Mouse (Mus musculus) T-helper 1 cell (primary cell): ENCODE data around the gene Sh2b2.
"Not testable (repeated sequence)": the region's sequence is repeated elsewhere in the genome, so short reads cannot be mapped to it uniquely, and the experiment has no call there.

Source experiments
- in situ Hi-C: fragments of 300-600 bp; cut with MboI, MseI; formaldehyde crosslinking; loops from one replicate; pipeline ENCODE4 v1.15.1; 2025; ENCODE audit warnings: high pct_unique_total_duplicates

Gene Sh2b2

DNA sequence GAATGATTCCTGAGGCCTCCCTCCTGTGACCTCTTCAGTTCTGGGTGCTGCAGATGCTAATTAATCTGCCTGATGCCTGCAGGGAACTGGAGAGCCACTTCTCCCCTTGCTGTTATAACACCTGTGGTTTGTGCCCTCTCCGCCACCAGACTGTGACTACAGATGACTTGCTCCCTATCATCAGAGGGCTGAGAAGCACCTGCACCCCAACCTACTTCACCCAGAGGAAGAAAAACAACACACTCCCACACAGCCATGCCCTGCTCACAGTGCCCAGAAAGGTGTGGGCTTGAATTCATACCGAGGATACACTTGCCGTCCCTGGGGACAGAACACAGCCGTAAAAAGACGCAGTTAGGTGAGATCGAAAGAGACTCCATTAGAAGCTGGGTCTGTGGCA is 5.2 kb downstream of the Sh2b2 start:
- in situ Hi-C loops, result no loop called here

DNA sequence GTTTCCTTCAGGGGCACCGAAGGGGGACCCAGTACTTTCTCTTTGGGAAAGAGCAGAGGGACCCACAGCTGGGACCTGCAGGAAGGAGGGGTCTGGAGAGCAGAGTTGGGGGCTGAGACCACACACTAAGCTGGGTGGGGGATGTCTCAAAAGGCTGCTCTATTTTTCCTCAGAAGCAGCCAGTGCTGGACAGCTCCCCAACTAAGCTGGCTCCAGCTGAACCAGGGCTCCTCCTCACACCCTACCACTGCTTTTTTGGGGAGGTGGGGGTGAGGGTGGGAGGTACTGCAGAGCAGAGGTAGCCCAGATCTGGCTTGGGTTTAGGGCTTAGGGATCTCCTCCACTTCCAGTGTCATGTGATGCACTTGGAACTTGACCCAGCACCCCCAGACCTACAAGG is 6.0 kb downstream of the Sh2b2 start:
- in situ Hi-C loops, result no loop called here

- in situ Hi-C loops, result no loop called here
These were observed 8.7 kb downstream of the Sh2b2 start for GRCm38 (mm10) chr5:136237607-136238006.

GRCm38 (mm10) chr5:136236611-136237010 is 9.7 kb downstream of the Sh2b2 start:
- in situ Hi-C loops, result no loop called here

GRCm38 (mm10) chr5:136230348-136231035 is 15.9 kb downstream of the Sh2b2 start:
- in situ Hi-C loops, result no loop called here

- in situ Hi-C loops, result no loop called here
These were observed 20.0 kb downstream of the Sh2b2 start for GRCm38 (mm10) chr5:136226246-136226876.

DNA sequence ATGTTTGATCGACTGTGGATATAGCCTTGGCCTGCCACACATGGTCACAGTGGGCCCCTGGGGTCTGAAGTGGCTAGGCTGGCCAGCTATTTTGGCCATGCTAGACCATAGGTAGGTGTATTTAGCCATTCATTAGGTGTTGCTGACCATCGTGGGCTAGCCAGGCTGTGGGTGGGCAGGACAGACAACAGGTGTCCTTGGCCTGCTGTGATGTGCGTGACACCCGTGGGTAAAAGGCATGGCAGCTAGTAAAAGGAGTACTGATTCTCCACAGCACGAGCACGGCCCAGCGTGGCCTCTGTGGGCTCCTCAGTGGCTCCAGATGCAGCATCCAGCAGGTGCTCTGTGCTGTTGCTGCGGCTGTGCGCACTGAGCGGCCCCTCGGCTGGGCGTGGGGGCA is 27.8 kb downstream of the Sh2b2 start:
- in situ Hi-C loops, result no loop called here

- in situ Hi-C loops, result no loop called here
These were observed 28.4 kb downstream of the Sh2b2 start for GRCm38 (mm10) chr5:136217932-136218381.

- in situ Hi-C loops, result no loop called here
These were observed 29.2 kb downstream of the Sh2b2 start for GRCm38 (mm10) chr5:136217004-136217665.

DNA sequence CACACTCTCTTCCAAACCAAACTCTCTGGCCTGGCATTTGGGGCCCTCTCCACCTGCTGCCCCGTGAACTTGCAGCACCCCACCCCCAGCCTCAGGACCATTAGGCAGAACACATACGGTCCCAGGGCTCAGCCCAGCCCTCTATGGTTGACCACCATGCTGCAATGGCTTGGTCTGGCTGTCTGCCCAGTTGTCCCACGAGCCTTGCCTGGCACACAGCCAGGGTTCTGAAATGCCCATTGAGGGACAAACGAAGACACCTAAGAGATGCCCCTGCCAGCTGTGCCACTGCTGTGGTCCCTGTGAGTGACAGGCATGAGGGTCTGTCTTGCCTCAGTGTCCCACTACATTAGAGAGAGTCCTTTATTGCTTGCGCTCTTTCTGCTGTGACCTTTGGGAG is 30.4 kb downstream of the Sh2b2 start:
- in situ Hi-C loops, result no loop called here

DNA sequence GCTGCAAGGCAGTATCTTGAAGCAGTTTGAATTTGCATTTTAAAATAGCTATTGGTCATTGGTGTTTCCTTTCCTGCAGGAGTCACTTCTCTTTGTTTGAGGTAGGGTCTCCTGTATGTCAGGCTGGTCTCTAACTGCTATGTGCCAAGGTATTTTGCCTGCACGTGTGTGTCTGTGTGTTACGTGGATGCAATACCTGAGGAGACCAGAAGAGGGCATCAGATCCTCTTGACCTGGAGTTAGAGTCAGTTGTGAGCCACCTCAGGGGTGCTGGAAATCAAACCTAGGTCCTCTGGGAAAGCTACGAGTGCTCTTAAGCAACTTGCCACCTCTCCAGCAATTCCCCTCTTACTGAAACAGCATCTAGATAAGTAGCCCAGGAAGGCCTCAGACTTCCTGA is 31.1 kb downstream of the Sh2b2 start:
- in situ Hi-C loops, result no loop called here

GRCm38 (mm10) chr5:136213716-136214115 is 32.6 kb downstream of the Sh2b2 start:
- in situ Hi-C loops, result no loop called here

DNA sequence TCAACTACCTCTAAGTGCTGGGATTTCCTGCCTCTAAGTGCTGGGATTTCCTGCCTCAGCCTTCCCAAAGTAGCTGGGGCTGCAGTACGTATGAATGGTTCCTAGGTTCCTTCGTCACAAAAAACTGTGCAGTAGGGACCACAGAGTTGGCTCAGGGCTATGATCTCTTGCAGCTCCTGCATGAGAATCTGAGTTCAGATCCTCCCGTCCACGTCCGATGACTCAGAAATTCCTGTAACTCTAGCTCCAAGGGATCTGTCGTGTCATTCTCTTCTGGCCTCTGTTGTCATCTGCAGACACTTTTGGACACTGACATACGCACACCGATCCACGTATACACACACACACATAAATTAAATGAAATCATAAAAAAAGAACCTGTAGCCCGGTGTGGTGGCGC is 33.6 kb downstream of the Sh2b2 start:
- in situ Hi-C loops, result no loop called here

DNA sequence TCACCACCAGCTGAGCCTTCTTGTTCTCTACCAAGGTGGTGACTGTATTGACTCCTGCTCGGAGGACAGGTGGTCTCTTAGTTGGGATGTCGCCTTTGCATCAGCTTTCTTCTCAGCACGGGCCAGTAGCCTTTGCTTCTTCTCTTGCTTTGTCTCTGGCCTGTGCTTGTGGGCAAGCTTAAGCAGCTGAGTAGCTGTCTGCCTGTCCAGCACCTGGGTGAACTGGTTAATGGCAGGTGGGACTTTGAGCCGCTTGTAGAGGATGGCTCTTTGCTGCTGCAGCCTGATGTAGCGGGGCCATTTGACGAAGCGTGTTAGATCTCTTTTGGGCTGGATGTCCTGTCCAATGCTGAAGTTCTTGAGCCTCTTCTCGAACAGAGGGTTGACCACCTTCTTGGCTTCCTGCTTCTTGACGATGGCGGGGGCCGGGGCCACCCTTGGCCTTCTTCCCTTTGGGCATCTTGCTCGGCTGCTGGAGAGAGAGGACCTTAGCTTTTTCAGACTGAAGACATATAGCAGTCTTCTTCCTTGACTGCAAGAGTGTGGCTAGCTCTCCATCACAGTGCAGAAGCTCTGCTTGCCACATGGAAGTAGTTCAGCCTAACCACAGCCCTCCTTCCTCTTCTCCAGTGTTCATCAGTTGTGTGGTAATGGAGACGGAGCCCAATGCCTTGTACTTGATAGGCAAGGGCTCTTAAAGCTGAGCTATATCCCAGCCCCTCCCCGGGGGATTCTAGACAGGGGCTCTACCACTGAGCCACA is 34.8 kb downstream of the Sh2b2 start:
- in situ Hi-C loops, result not testable (repeated sequence)

GRCm38 (mm10) chr5:136210549-136210948 is 35.8 kb downstream of the Sh2b2 start:
- in situ Hi-C loops, result no loop called here

DNA sequence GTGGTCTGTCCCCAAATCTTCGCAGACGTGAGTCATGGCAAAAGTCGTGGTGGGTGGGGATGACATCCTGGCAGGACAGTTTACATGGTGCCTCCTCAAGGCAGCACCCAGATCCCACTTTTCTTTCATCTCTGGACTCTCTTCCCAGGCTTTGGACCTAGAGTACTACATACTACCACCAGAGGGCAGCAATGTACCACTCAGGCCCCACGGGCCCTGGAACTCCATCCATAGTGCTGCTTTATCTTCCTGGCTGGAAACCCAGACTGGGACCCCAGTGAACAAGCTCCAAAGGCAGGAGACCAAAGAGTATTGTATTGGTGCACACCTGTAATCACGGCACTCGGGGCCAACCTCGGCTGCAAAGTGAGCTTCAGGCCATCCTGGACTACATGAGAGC is 44.5 kb downstream of the Sh2b2 start:
- in situ Hi-C loops, result loop anchor here (5.0 kb wide), 1 partner anchor 45 kb away; the partner anchor contains the start of gene Sh2b2

DNA sequence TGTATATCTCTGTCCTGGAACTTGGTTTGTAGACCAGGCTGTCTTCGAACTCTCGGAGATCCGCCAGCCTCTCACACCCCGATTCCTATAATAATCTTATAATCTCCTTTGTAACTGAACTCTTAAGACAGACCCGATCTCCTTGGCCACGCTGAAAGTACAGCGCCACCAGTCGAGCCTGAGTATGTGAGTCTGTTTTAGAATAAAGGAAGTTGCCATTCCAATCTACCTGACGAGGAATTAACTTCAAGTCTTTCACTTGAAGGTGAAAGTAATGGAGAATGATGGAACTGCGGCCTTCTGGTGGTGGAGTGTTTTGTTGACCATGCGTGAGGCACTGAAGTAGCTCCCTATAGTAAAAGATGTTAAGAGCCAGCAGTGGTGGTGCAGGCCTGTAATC is 46.8 kb downstream of the Sh2b2 start:
- in situ Hi-C loops, result no loop called here

DNA sequence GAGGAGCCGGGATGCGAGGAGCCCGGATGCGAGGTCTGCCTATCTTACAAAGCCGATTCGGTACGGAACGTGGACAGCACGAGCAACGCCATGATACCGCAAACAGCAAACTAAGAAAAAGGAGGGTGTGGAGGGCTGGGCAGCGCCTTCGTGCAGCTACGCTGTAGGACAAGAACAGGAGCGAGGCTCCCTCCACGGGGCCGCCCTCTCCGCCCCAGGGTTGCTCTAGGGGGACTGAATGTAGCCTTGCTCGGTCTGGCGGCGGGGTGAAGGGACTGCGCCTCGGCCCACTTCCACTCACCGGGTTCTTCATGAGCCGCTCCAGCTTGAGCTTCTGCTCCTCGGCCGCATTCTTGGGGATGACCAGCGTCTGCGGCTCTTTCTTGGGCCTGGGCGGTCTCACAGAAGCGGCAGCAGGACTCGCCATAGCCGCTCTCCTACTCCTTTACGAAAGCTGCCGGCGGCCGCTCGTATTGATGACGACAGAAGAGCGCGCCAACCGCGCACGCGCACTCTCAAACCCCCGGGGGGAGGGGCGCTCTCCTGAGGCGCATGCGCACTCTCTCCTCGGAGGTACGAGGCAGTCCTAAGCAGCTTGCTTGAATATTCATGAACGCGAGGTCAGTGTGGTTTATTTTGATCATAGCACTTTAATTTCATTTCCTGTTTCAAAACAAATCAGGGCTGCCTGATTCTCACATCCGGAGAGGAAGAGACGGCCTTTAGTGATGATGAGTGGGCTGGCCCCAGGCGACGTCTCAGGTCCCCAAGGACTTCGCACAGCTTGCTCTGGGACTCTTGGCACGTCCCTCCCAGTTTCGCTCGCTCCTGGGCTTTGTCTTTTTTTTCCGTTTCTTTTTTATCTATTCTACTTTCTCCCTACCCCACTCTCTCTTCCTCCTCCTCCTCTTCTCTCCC is 47.6 kb downstream of the Sh2b2 start, which contains the start of gene Prkrip1:
Gene Prkrip1, minus strand, starts transcription at position 490 of the 918 bp plus-strand sequence.
- in situ Hi-C loops, result no loop called here

DNA sequence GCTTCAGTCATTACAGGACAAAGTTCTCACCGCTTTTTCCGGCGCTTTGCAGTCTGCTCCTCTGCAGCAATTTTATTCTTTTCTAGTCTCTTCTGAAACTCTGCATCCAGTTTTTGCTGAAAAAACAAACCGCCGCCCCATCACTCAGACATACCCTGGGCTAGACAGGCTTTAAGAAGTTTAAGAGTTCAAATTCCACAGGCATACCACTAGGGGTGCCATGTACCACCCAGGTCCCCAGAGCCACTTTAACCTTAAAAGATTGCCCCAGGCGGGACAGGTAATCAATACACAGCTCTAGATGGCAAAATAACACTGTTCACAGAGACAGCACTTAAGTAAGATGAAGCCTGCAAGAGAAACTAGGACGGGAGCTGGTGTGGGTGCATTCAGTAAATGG is 54.5 kb downstream of the Sh2b2 start:
- in situ Hi-C loops, result no loop called here

GRCm38 (mm10) chr5:136186723-136187122 is 59.6 kb downstream of the Sh2b2 start:
- in situ Hi-C loops, result loop anchor here (5.0 kb wide), 1 partner anchor 39 kb away; no protein-coding TSS in a partner anchor

DNA sequence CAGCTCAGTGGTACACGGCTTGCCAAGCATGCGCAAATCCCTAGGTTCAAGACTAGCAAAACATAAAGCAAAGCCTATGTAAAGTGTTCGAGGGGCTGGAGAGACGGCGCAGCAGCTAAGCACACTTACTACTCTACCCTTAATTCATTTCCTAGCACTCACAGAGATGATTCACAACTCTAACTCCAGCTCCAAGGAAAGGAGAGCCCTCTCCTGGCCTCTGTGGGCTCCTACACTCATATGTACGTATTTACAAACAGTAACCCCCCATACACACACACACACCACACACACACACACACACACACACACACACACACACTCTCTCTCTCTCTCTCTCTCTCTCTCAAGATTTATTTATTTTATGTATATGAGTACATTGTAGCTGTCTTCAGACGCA is 62.6 kb downstream of the Sh2b2 start:
- in situ Hi-C loops, result no loop called here
